Mouse (Mus musculus): ENCODE data around the gene Ikzf3. TPM values are rescaled to one million over a fixed set of nuclear protein-coding genes. Genes with fewer than 3 reads are reported as not detected.

The Ikzf3 gene
- polyA plus RNA-seq (2014; fragmentation: Nextera tagmentation; extraction: Ambion mirVana) = 0.26 and 0.73 TPM in 2 replicates

DNA sequence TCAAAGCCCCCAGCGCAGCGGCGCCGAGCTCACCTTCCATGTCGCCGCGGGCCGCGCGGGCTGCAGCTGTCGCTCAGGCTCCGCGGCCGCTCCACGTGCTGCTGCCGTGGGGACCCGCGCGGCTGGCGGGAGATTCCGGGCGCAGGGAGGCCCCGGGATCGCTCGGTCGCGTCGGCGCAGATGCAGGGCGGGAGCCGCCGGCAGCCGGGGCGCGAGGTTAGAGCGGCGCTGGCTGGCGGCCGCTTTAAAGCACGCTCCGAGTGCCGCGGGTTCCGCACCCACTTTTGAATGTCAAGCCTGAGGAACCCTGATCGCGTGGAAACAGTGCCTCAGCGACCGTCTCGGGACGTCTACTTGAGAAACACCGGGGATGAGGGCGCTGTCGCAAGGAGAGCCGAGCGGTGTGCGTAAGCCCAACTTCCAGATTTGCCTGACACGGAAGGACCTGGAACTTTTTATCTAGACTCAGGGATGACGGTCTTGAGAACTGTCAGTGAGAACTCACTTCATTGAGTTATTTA, at the start of gene Ikzf3:
Ikzf3 (minus strand) TSS at position 321 of the 521 bp plus-strand sequence.
- peak within 1 kb of the TSS; percentile 41 for H3K4me3 ChIP-seq (ENCODE audit: low read length)
- H3K36me3 ChIP-seq (ENCODE audit: control insufficient read depth, insufficient read depth, low read length) = no peaks in the 10 kb centered on the region
- H3K4me1 ChIP-seq (ENCODE audit: control insufficient read depth, insufficient read depth, low read length) = 0 out of 2 replicates have a peak, but pooled peaks cover 4% of the 10 kb centered on the region
- no peaks in the 10 kb centered on the region for H3K9me3 ChIP-seq (ENCODE audit: control insufficient read depth, low read length)
- WGBS = 2% methylated on average over 58 of the region's 58 CpGs
- peak within 1 kb of the TSS; percentile 73 for H3K4me2 ChIP-seq (replicated peaks; ENCODE audit: low read depth, low read length)
- H3K9ac ChIP-seq (ENCODE audit: low read depth, low read length) = peak within 1 kb of the TSS; percentile 44
- ATAC-seq (ENCODE audit: low FRiP score, low TSS enrichment) = no peak
- H3K27ac ChIP-seq (ENCODE audit: low read depth, low read length) = no peak within 1 kb of the TSS
- H3K27me3 ChIP-seq (ENCODE audit: control insufficient read depth, insufficient read depth, low read length) = peaks cover 54% of the 10 kb centered on the region

DNA sequence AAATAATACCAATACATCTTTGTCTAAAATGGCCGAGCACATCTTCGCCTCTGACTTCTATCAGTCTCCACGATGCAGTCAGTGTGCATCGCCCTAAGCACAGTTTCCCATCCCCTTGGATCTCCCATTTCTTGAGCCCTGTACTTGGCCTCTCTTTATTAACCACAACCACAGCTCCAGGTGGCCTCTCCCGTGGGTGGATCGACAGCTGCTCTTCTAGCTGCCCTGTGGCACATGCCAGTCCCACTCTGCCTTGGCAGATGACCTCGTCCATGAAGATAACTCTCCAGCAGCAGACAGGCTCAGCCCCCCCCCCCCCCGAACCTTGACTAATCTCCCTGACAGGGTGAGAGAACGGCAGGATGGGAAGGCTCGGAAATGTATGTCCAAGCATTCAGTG, 49.6 kb upstream of the Ikzf3 start:
- H3K4me2 ChIP-seq (replicated peaks; ENCODE audit: low read depth, low read length) = no peak overlapping the region
- no peak for ATAC-seq (ENCODE audit: low FRiP score, low TSS enrichment)
- no peaks in the 10 kb centered on the region for H3K36me3 ChIP-seq (ENCODE audit: control insufficient read depth, insufficient read depth, low read length)
- H3K4me3 ChIP-seq (ENCODE audit: low read length) = no peak overlapping the region
- no peaks in the 10 kb centered on the region for H3K9me3 ChIP-seq (ENCODE audit: control insufficient read depth, low read length)
- peaks cover 15% of the 10 kb centered on the region for H3K27me3 ChIP-seq (ENCODE audit: control insufficient read depth, insufficient read depth, low read length)
- H3K4me1 ChIP-seq (ENCODE audit: control insufficient read depth, insufficient read depth, low read length) = no peaks in the 10 kb centered on the region
- WGBS = 85% methylated on average over 10 of the region's 10 CpGs
- H3K27ac ChIP-seq (ENCODE audit: low read depth, low read length) = no peak overlapping the region
- H3K9ac ChIP-seq (ENCODE audit: low read depth, low read length) = no peak overlapping the region

DNA sequence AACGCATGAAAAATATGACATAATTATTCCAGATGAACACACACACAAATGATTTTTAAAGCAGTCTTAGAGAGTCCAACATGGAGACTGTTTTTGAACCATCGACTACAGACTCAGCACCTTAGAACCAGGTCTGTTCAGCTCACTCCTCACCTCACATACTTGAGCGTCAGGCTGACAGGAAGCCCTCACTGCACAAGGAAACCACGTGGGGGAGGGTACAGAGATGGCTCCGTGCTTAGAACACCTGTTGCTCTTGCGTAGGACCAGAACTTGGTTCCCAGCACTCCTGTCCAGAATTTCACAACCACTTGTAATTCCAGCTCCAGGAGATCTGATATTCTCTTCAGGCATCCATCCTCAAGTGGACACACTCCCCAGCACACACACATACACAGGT, 49.2 kb upstream of the Ikzf3 start:
- H3K4me3 ChIP-seq (ENCODE audit: low read length) = no peak overlapping the region
- H3K4me2 ChIP-seq (replicated peaks; ENCODE audit: low read depth, low read length) = no peak overlapping the region
- no peaks in the 10 kb centered on the region for H3K36me3 ChIP-seq (ENCODE audit: control insufficient read depth, insufficient read depth, low read length)
- no peak overlapping the region for H3K9ac ChIP-seq (ENCODE audit: low read depth, low read length)
- 76% methylated on average over 6 of the region's 6 CpGs for WGBS
- no peak for ATAC-seq (ENCODE audit: low FRiP score, low TSS enrichment)
- no peaks in the 10 kb centered on the region for H3K9me3 ChIP-seq (ENCODE audit: control insufficient read depth, low read length)
- no peaks in the 10 kb centered on the region for H3K4me1 ChIP-seq (ENCODE audit: control insufficient read depth, insufficient read depth, low read length)
- peaks cover 13% of the 10 kb centered on the region for H3K27me3 ChIP-seq (ENCODE audit: control insufficient read depth, insufficient read depth, low read length)
- no peak overlapping the region for H3K27ac ChIP-seq (ENCODE audit: low read depth, low read length)

DNA sequence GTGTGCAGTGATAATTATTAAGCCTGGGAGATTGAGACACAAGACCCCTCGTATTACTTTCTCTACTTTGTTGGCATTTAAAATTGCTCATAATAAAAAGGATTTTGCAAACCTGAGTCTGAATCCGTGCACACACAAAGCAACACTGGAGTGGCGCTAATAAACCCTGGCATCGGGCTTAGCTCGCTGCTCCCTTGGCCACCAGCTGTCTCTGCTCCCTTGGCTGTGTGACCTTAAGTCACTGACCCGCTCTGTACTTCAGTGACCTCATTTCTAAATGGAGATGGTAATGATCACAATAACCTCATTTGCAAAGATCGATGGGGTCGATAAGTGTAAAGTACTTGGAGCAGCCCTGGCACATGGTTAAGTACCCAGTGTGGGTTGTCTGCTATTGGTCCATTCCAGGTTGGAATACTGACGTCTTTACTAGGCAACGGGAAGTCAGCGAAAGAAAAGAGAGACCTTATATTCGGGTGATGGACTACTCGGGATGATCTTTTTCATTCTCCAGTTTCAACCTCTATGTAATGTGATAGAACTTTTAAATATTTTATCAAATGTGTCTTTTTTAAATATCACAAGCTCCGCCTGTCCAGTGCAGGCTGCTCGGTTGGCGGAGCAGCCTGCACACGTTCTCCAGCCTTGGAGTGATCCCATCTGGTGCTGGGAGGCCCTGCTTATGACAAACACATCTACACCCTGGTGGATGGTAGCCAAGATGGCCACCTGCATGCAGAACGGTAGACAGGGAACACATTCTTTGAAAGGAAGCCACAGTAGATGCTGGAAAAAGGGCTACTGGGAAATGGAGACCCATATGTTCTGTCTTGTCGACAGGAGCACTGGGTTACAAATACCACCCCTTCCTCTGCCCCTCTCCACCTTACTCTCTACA, 45.0 kb upstream of the Ikzf3 start:
- H3K4me1 ChIP-seq (ENCODE audit: control insufficient read depth, insufficient read depth, low read length) = peaks cover 20% of the 10 kb centered on the region
- H3K4me2 ChIP-seq (replicated peaks; ENCODE audit: low read depth, low read length) = no peak overlapping the region
- H3K9me3 ChIP-seq (ENCODE audit: control insufficient read depth, low read length) = no peaks in the 10 kb centered on the region
- H3K27me3 ChIP-seq (ENCODE audit: control insufficient read depth, insufficient read depth, low read length) = peaks cover 3% of the 10 kb centered on the region
- H3K27ac ChIP-seq (ENCODE audit: low read depth, low read length) = no peak overlapping the region
- H3K9ac ChIP-seq (ENCODE audit: low read depth, low read length) = no peak overlapping the region
- no peaks in the 10 kb centered on the region for H3K36me3 ChIP-seq (ENCODE audit: control insufficient read depth, insufficient read depth, low read length)
- no peak for ATAC-seq (ENCODE audit: low FRiP score, low TSS enrichment)
- 57% methylated on average over 19 of the region's 19 CpGs for WGBS
- H3K4me3 ChIP-seq (ENCODE audit: low read length) = no peak overlapping the region

DNA sequence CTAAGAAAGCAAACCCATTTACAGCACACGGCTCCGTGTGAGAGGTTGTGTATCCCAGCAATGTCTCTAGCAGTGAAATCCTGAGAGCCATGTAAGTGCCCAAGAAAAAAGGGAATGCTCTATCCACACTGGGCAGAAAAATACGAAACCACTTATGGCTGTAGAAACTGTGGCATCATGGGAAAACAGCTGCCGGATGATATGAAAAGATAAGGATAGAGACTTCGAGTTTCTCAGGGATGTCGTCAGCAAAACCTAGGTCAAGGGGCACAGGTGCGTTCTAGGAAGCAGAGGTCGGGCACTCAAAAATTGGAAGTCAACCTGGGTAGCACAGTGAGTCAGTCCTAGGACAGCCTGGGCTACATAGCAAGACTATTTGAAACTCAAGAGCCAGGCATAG, 43.5 kb upstream of the Ikzf3 start:
- Histone ChIP-seq H3K27me3 (ENCODE audit: control insufficient read depth, insufficient read depth, low read length) (peaks cover 3% of the 10 kb centered on the region), H3K27ac (ENCODE audit: low read depth, low read length) (no peak overlapping the region), H3K4me2 (replicated peaks; ENCODE audit: low read depth, low read length) (no peak overlapping the region), H3K4me3 (ENCODE audit: low read length) (no peak overlapping the region), H3K9me3 (ENCODE audit: control insufficient read depth, low read length) (no peaks in the 10 kb centered on the region), H3K9ac (ENCODE audit: low read depth, low read length) (no peak overlapping the region), H3K4me1 (ENCODE audit: control insufficient read depth, insufficient read depth, low read length) (peaks cover 27% of the 10 kb centered on the region), H3K36me3 (ENCODE audit: control insufficient read depth, insufficient read depth, low read length) (no peaks in the 10 kb centered on the region)
- ATAC-seq (ENCODE audit: low FRiP score, low TSS enrichment) = no peak
- WGBS = 81% methylated on average over 8 of the region's 8 CpGs

DNA sequence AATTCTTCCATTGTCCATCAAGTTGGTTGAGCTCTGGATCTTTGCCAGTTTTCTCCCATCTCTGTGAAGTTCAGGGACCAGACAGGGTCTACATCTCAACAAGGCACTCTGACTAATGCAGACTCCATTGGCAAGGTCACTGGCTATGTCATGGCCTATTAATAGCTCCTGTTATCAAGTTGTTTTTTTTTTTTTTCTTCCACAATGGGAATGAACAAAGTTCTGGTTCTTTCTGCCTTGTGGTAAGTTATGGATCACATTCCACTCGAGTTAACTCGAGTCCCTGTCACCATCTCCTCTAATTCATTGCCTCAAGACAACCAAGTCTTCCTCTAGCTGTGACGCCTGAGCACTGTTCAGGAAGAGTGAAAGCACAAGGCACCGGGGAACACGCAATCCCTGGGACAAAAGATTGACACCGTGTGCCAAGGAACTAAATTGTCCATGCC, 43.0 kb upstream of the Ikzf3 start:
- Histone ChIP-seq H3K4me1 (ENCODE audit: control insufficient read depth, insufficient read depth, low read length) (peaks cover 27% of the 10 kb centered on the region), H3K27ac (ENCODE audit: low read depth, low read length) (no peak overlapping the region), H3K36me3 (ENCODE audit: control insufficient read depth, insufficient read depth, low read length) (no peaks in the 10 kb centered on the region), H3K9me3 (ENCODE audit: control insufficient read depth, low read length) (no peaks in the 10 kb centered on the region), H3K4me3 (ENCODE audit: low read length) (no peak overlapping the region), H3K27me3 (ENCODE audit: control insufficient read depth, insufficient read depth, low read length) (no peaks in the 10 kb centered on the region), H3K9ac (ENCODE audit: low read depth, low read length) (no peak overlapping the region), H3K4me2 (replicated peaks; ENCODE audit: low read depth, low read length) (peak overlapping the region; percentile 71; the same call in 1 of the 2 replicates)
- no peak for ATAC-seq (ENCODE audit: low FRiP score, low TSS enrichment)
- 57% methylated on average over 6 of the region's 6 CpGs for WGBS

DNA sequence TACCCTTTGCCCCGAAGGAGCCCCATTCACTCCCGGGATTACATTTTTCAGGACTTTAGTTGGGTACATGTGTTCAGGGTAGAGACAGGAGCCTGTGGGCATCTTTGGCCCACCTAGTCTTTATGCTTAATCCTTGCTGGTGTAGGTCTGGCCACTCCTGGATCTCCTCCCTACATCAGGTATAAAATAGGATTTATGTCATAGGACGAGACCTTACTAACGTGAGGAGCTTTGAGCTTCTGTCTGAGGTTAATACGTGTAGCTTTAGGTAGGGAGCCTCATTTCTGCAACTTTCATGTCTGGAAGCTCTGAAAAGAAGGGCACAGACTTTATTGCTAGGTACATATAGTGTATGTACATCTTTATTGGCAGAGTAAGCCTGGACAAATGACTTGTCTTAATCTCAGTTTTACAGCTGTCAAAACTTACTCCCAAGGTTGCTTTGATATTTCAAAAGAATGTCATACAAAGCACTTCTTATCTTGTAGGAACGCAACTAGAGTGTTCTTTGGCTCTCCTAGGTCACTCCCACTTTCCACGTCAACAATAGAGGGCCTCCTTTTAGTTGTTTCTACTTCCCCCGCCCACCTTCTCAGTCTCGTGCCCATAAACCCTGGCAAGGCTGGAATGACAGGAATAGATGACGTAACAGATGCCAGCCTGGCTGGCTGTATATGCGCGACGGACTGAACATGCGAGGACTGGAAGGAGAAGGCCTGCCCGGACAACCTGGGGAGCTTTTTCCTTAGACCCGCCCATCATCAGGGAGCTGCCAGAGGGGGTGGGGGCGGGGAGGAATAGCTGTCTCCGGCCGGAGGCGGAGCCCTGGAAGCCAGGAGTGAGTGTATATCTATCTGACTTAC, 42.1 kb upstream of the Ikzf3 start:
- Histone ChIP-seq H3K27me3 (ENCODE audit: control insufficient read depth, insufficient read depth, low read length) (no peaks in the 10 kb centered on the region), H3K4me1 (ENCODE audit: control insufficient read depth, insufficient read depth, low read length) (peaks cover 27% of the 10 kb centered on the region), H3K4me2 (replicated peaks; ENCODE audit: low read depth, low read length) (peak overlapping the region; percentile 71), H3K9me3 (ENCODE audit: control insufficient read depth, low read length) (no peaks in the 10 kb centered on the region), H3K9ac (ENCODE audit: low read depth, low read length) (peak overlapping the region; percentile 40; the same call in 1 of the 2 replicates), H3K36me3 (ENCODE audit: control insufficient read depth, insufficient read depth, low read length) (peaks cover 7% of the 10 kb centered on the region), H3K27ac (ENCODE audit: low read depth, low read length) (peak overlapping the region; percentile 77), H3K4me3 (ENCODE audit: low read length) (peak overlapping the region; percentile 92)
- WGBS = 4% methylated on average over 20 of the region's 20 CpGs
- peak; percentile 36 for ATAC-seq (ENCODE audit: low FRiP score, low TSS enrichment)

DNA sequence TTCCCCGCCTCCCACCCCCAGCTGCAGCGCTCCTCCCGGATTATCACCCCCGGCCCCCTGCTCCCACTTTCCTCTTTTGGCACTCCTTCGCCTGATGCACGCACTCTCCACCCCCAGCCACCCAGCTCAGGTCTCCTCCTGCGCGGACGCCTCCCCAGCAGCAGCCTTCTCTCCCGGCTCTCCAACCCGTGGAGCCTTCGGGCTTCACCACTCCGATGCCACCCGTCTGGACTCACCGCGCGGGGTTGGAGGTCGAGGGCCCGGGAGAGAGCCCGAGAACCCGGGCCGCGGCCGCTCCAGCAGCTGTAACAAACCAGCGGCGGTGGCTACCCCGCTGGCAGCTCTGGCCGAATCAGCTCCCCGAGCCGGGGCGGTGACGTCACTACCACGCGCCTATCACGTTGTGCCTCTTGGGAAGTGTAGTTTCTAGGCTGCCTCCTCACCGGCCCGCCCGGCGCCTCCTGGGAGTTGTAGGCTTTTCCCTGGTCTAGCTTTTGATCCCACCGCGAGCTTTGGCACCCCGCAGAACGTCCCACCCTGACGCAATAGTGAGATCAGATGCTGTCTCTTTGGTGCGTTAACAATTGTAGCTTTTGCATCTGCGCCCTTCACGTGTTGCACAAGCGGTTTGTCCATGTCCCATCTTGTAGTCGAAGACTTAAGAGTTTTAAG, 41.2 kb upstream of the Ikzf3 start, which contains the start of gene Ormdl3:
Ormdl3 (minus strand) TSS at position 477 of the 672 bp plus-strand sequence.
- peak within 1 kb of the TSS; percentile 77 for H3K27ac ChIP-seq (ENCODE audit: low read depth, low read length)
- ATAC-seq (ENCODE audit: low FRiP score, low TSS enrichment) = peak; percentile 94
- H3K36me3 ChIP-seq (ENCODE audit: control insufficient read depth, insufficient read depth, low read length) = peaks cover 15% of the 10 kb centered on the region
- H3K27me3 ChIP-seq (ENCODE audit: control insufficient read depth, insufficient read depth, low read length) = no peaks in the 10 kb centered on the region
- H3K4me3 ChIP-seq (ENCODE audit: low read length) = peak within 1 kb of the TSS; percentile 92
- H3K4me1 ChIP-seq (ENCODE audit: control insufficient read depth, insufficient read depth, low read length) = peaks cover 27% of the 10 kb centered on the region
- no peaks in the 10 kb centered on the region for H3K9me3 ChIP-seq (ENCODE audit: control insufficient read depth, low read length)
- under 1% methylated on average over 45 of the region's 49 CpGs for WGBS
- peak within 1 kb of the TSS; percentile 71 for H3K4me2 ChIP-seq (replicated peaks; ENCODE audit: low read depth, low read length)
- H3K9ac ChIP-seq (ENCODE audit: low read depth, low read length) = peak within 1 kb of the TSS; percentile 85

Measured in kidney, embryonic 14.5 days (tissue).